Mouse (Mus musculus): ENCODE measurements around the gene Nckap5l. TPM values are rescaled to one million over a fixed set of nuclear protein-coding genes. Genes with fewer than 3 reads are reported as not detected.
A peak's percentile ranks its signal among the peaks of the same experiment; 100 is the strongest.

Gene Nckap5l
- total and polyA plus RNA-seq, 2 experiments from 2014 or later, result 12.2 to 24.1 TPM

GRCm38 (mm10) chr15:99500320-99500719 lies 42.8 kb upstream of the Nckap5l start:
- H3K4me3 ChIP-seq (ENCODE audit: low read depth, low read length), result no peak overlapping the region
- no peak overlapping the region for H3K9ac ChIP-seq (replicated peaks; ENCODE audit: low read length, poor library complexity, severe bottlenecking)
- 68% methylated on average over 5 of the region's 5 CpGs for WGBS
- H3K27me3 ChIP-seq (ENCODE audit: insufficient read depth, low read length), result no peaks in the 10 kb centered on the region; the same call in 1 of the 2 replicates
- DNase-seq (ENCODE audit: low spot score), result no peak
- H3K4me1 ChIP-seq (ENCODE audit: insufficient read depth, low read length), result peaks cover 6% of the 10 kb centered on the region; the same call in 1 of the 2 replicates
- H3K27ac ChIP-seq (ENCODE audit: low read depth, low read length), result no peak overlapping the region
- TF ChIP-seq CTCF (IDR thresholded peaks at IDR 0.05), result no peak
- no peaks in the 10 kb centered on the region for H3K9me3 ChIP-seq (ENCODE audit: low read length)
- ATAC-seq (ENCODE audit: low FRiP score), result no peak
- H3K36me3 ChIP-seq (ENCODE audit: insufficient read depth, low read length), result peaks cover 9% of the 10 kb centered on the region; the same call in 1 of the 2 replicates
- no peak overlapping the region for H3K4me2 ChIP-seq (ENCODE audit: low read depth, low read length, poor library complexity, severe bottlenecking)

GRCm38 (mm10) chr15:99499726-99500125 lies 42.2 kb upstream of the Nckap5l start:
- Histone ChIP-seq H3K4me1 (ENCODE audit: insufficient read depth, low read length) (peaks cover 6% of the 10 kb centered on the region; the same call in 1 of the 2 replicates), H3K9ac (replicated peaks; ENCODE audit: low read length, poor library complexity, severe bottlenecking) (no peak overlapping the region), H3K9me3 (ENCODE audit: low read length) (no peaks in the 10 kb centered on the region), H3K36me3 (ENCODE audit: insufficient read depth, low read length) (peaks cover 8% of the 10 kb centered on the region; the same call in 1 of the 2 replicates), H3K27me3 (ENCODE audit: insufficient read depth, low read length) (no peaks in the 10 kb centered on the region; the same call in 1 of the 2 replicates), H3K27ac (ENCODE audit: low read depth, low read length) (no peak overlapping the region), H3K4me2 (ENCODE audit: low read depth, low read length, poor library complexity, severe bottlenecking) (no peak overlapping the region), H3K4me3 (ENCODE audit: low read depth, low read length) (no peak overlapping the region)
- no peak for ATAC-seq (ENCODE audit: low FRiP score)
- DNase-seq (ENCODE audit: low spot score), result no peak
- WGBS, result 60% methylated on average over 6 of the region's 6 CpGs
- no peak for TF ChIP-seq CTCF (IDR thresholded peaks at IDR 0.05)

GRCm38 (mm10) chr15:99498781-99499180 lies 41.2 kb upstream of the Nckap5l start:
- Histone ChIP-seq H3K4me3 (ENCODE audit: low read depth, low read length) (no peak overlapping the region), H3K4me2 (ENCODE audit: low read depth, low read length, poor library complexity, severe bottlenecking) (no peak overlapping the region), H3K4me1 (ENCODE audit: insufficient read depth, low read length) (peaks cover 6% of the 10 kb centered on the region; the same call in 1 of the 2 replicates), H3K36me3 (ENCODE audit: insufficient read depth, low read length) (0 out of 2 replicates have a peak, but pooled peaks cover 7% of the 10 kb centered on the region), H3K27me3 (ENCODE audit: insufficient read depth, low read length) (no peaks in the 10 kb centered on the region), H3K27ac (ENCODE audit: low read depth, low read length) (no peak overlapping the region), H3K9me3 (ENCODE audit: low read length) (no peaks in the 10 kb centered on the region), H3K9ac (replicated peaks; ENCODE audit: low read length, poor library complexity, severe bottlenecking) (no peak overlapping the region)
- WGBS, result 71% methylated on average over 4 of the region's 4 CpGs
- TF ChIP-seq CTCF (IDR thresholded peaks at IDR 0.05), result no peak
- ATAC-seq (ENCODE audit: low FRiP score) (no peak), DNase-seq (ENCODE audit: low spot score) (no peak)

- H3K9ac ChIP-seq (replicated peaks; ENCODE audit: low read length, poor library complexity, severe bottlenecking), result no peak overlapping the region
- no peak for TF ChIP-seq CTCF (IDR thresholded peaks at IDR 0.05)
- H3K4me3 ChIP-seq (ENCODE audit: low read depth, low read length), result no peak overlapping the region
- DNase-seq (ENCODE audit: low spot score) (no peak), ATAC-seq (ENCODE audit: low FRiP score) (no peak)
- H3K4me2 ChIP-seq (ENCODE audit: low read depth, low read length, poor library complexity, severe bottlenecking), result no peak overlapping the region
- H3K4me1 ChIP-seq (ENCODE audit: insufficient read depth, low read length), result peaks cover 6% of the 10 kb centered on the region; the same call in 1 of the 2 replicates
- H3K36me3 ChIP-seq (ENCODE audit: insufficient read depth, low read length), result 0 out of 2 replicates have a peak, but pooled peaks cover 7% of the 10 kb centered on the region
- no peaks in the 10 kb centered on the region for H3K9me3 ChIP-seq (ENCODE audit: low read length)
- H3K27me3 ChIP-seq (ENCODE audit: insufficient read depth, low read length), result no peaks in the 10 kb centered on the region
- 71% methylated on average over 4 of the region's 4 CpGs for WGBS
- H3K27ac ChIP-seq (ENCODE audit: low read depth, low read length), result no peak overlapping the region
Measured at GRCm38 (mm10) chr15:99498356-99498755, 40.8 kb upstream of the Nckap5l start.

- H3K9me3 ChIP-seq (ENCODE audit: low read length), result no peaks in the 10 kb centered on the region
- no peak overlapping the region for H3K4me2 ChIP-seq (ENCODE audit: low read depth, low read length, poor library complexity, severe bottlenecking)
- H3K27me3 ChIP-seq (ENCODE audit: insufficient read depth, low read length), result no peaks in the 10 kb centered on the region
- no peak overlapping the region for H3K9ac ChIP-seq (replicated peaks; ENCODE audit: low read length, poor library complexity, severe bottlenecking)
- peaks cover 6% of the 10 kb centered on the region; the same call in 1 of the 2 replicates for H3K4me1 ChIP-seq (ENCODE audit: insufficient read depth, low read length)
- peak; percentile 85 for DNase-seq (ENCODE audit: low spot score)
- ATAC-seq (ENCODE audit: low FRiP score), result no peak; the same call in 1 of the 2 replicates
- H3K27ac ChIP-seq (ENCODE audit: low read depth, low read length), result peak overlapping the region; percentile 4; the same call in 1 of the 2 replicates
- TF ChIP-seq CTCF (IDR thresholded peaks at IDR 0.05), result no peak
- 0 out of 2 replicates have a peak, but pooled peaks cover 7% of the 10 kb centered on the region for H3K36me3 ChIP-seq (ENCODE audit: insufficient read depth, low read length)
- WGBS, result 34% methylated on average over 12 of the region's 12 CpGs
- no peak overlapping the region for H3K4me3 ChIP-seq (ENCODE audit: low read depth, low read length)
Measured at GRCm38 (mm10) chr15:99497527-99498242, 40.1 kb upstream of the Nckap5l start.

GRCm38 (mm10) chr15:99497061-99497460 lies 39.5 kb upstream of the Nckap5l start:
- Histone ChIP-seq H3K4me2 (ENCODE audit: low read depth, low read length, poor library complexity, severe bottlenecking) (no peak overlapping the region), H3K9ac (replicated peaks; ENCODE audit: low read length, poor library complexity, severe bottlenecking) (no peak overlapping the region), H3K9me3 (ENCODE audit: low read length) (no peaks in the 10 kb centered on the region), H3K4me3 (ENCODE audit: low read depth, low read length) (no peak overlapping the region), H3K27me3 (ENCODE audit: insufficient read depth, low read length) (no peaks in the 10 kb centered on the region), H3K27ac (ENCODE audit: low read depth, low read length) (peak overlapping the region; percentile 4; the same call in 1 of the 2 replicates), H3K36me3 (ENCODE audit: insufficient read depth, low read length) (0 out of 2 replicates have a peak, but pooled peaks cover 7% of the 10 kb centered on the region), H3K4me1 (ENCODE audit: insufficient read depth, low read length) (peaks cover 6% of the 10 kb centered on the region; the same call in 1 of the 2 replicates)
- WGBS, result 18% methylated on average over 4 of the region's 4 CpGs
- peak; percentile 96 for TF ChIP-seq CTCF (IDR thresholded peaks at IDR 0.05)
- ATAC-seq (ENCODE audit: low FRiP score), result peak; percentile 55
- peak; percentile 90 for DNase-seq (ENCODE audit: low spot score)
